Comparison of ENCODE assay signal across 9 mouse cellular contexts in genomic region chrX:73765311-73765710, GRCm38 (mm10). TPM values are rescaled to one million over a fixed set of nuclear protein-coding genes. Genes with fewer than 3 reads are reported as not detected.
DNase-seq lines count a peak whose midpoint lies in the region; ATAC-seq and TF ChIP-seq lines count a peak whose summit lies in the region.
"Had no signal": no experiment of that assay in that cellular context is flagged by ENCODE, and none has a peak within 500 bp of the region (broad histone marks: within the 10 kb centered on the region; RNA-seq: fewer than 3 reads in every experiment).

No protein-coding gene starts in this region.

- H3K9me3 ChIP-seq in heart, embryonic 10.5 days = no peaks in the 10 kb centered on the region
- H3K9me3 ChIP-seq: neural tube, embryonic 13.5 days had no signal

- H3K4me3 ChIP-seq in heart, embryonic 10.5 days = no peak overlapping the region
- no peak overlapping the region for H3K4me3 ChIP-seq in lung, adult 2 months (replicated peaks; ENCODE audit: extremely low read depth, low read depth, low read length)
- H3K4me3 ChIP-seq: neural tube, embryonic 13.5 days had no signal

- no peaks in the 10 kb centered on the region; the same call in 1 of the 2 replicates for H3K4me1 ChIP-seq in heart, embryonic 10.5 days
- peaks cover 7% of the 10 kb centered on the region for H3K4me1 ChIP-seq in lung, adult 2 months (ENCODE audit: control insufficient read depth, insufficient read depth, low read length)
- H3K4me1 ChIP-seq: neural tube, embryonic 13.5 days had no signal

- no peaks in the 10 kb centered on the region for H3K36me3 ChIP-seq in heart, embryonic 10.5 days
- H3K36me3 ChIP-seq: neural tube, embryonic 13.5 days had no signal

- TF ChIP-seq CTCF in lung, adult 2 months (IDR thresholded peaks at IDR 0.05; ENCODE audit: insufficient read depth, low read length) = no peak

- H3K27me3 ChIP-seq in heart, embryonic 10.5 days (ENCODE audit: insufficient read depth, poor library complexity, severe bottlenecking) = peaks cover 28% of the 10 kb centered on the region
- H3K27me3 ChIP-seq: neural tube, embryonic 13.5 days had no signal

- ATAC-seq in frontal cortex, adult (ENCODE audit: low TSS enrichment) = no peak

- peak; percentile 21 for DNase-seq in cerebellum, adult 9-11 months
- no peak for DNase-seq in cerebellum, adult 11-12 months
- peak; percentile 60 for DNase-seq in MEL-GATA-1-ER (ENCODE audit: extremely low read depth, low read depth)
- no peak for DNase-seq in heart, embryonic 10.5 days (ENCODE audit: low spot score)
- peak; percentile 17 for DNase-seq in lung, adult 2 months
- DNase-seq in thymus, postnatal 4 days = no peak
- no peak for DNase-seq in frontal cortex, postnatal 25 days (ENCODE audit: low spot score in 2 of 2)

- no peak for TF ChIP-seq POLR2A in lung, adult 2 months (IDR thresholded peaks at IDR 0.05; ENCODE audit: borderline replicate concordance, extremely low read depth, low read depth, low read length)

- WGBS in heart, embryonic 10.5 days = 62% methylated on average over 1 of the region's 1 CpGs
- 36% methylated on average over 1 of the region's 1 CpGs for WGBS in lung, adult 2 months

- 0 out of 2 replicates have a peak overlapping the region, but pooled peaks have one; percentile 22 for H3K27ac ChIP-seq in heart, embryonic 10.5 days
- H3K27ac ChIP-seq: neural tube, embryonic 13.5 days had no signal

RNA-seq across cellular contexts. Expression of gene Plxnb3, which starts 8.4 kb away (rescaled TPM):
- 0.13 and 0.46 TPM in 2 replicates for polyA plus RNA-seq in heart, embryonic 10.5 days (2016; fragmentation: Nextera tagmentation; extraction: Ambion mirVana)
- polyA plus RNA-seq in lung, adult 2 months (2012; rRNA removed) = 1.3 and 1.4 TPM in 2 replicates

RNA-seq across cellular contexts. Expression of gene Srpk3, which starts 8.9 kb away (rescaled TPM):
- polyA plus RNA-seq in heart, embryonic 10.5 days (2016; fragmentation: Nextera tagmentation; extraction: Ambion mirVana) = 39.2 and 81.4 TPM in 2 replicates
- polyA plus RNA-seq in lung, adult 2 months (2012; rRNA removed) = 7.1 and 13.1 TPM in 2 replicates

RNA-seq across cellular contexts. Expression of gene Idh3g, which starts 21.4 kb away (rescaled TPM):
- 219 and 264 TPM in 2 replicates for polyA plus RNA-seq in heart, embryonic 10.5 days (2016; fragmentation: Nextera tagmentation; extraction: Ambion mirVana)
- polyA plus RNA-seq in lung, adult 2 months (2012; rRNA removed) = 144 and 247 TPM in 2 replicates

RNA-seq across cellular contexts. Expression of gene Ssr4, which starts 21.5 kb away (rescaled TPM):
- polyA plus RNA-seq in heart, embryonic 10.5 days (2016; fragmentation: Nextera tagmentation; extraction: Ambion mirVana) = 156 and 158 TPM in 2 replicates
- polyA plus RNA-seq in lung, adult 2 months (2012; rRNA removed) = 153 and 171 TPM in 2 replicates

RNA-seq across cellular contexts. Expression of gene Abcd1, which starts 48.9 kb away (rescaled TPM):
- 9.8 and 11.7 TPM in 2 replicates for polyA plus RNA-seq in heart, embryonic 10.5 days (2016; fragmentation: Nextera tagmentation; extraction: Ambion mirVana)
- 49.9 and 53.6 TPM in 2 replicates for polyA plus RNA-seq in lung, adult 2 months (2012; rRNA removed)

Comparison
In these comparisons a context has a peak if more than half of its experiments do, and no peak if none do; other contexts are left out.
1. DNase-seq: peak in cerebellum, adult 9-11 months (single experiment), MEL-GATA-1-ER (single experiment) and lung, adult 2 months (single experiment); none in cerebellum, adult 11-12 months (single experiment), heart, embryonic 10.5 days (single experiment), thymus, postnatal 4 days (single experiment) and frontal cortex, postnatal 25 days (0 of 2).